Mouse (Mus musculus) bone marrow, adult 2 months (tissue): ENCODE data around the gene Slc29a2. TPM values are rescaled to one million over a fixed set of nuclear protein-coding genes. Genes with fewer than 3 reads are reported as not detected.

Experiments used
- H3K27ac ChIP-seq: fragments of 200-500 bp; 2 replicates; pipeline ENCODE4 v1.5.1; 2012; ENCODE audit warnings: low read depth, mild to moderate bottlenecking, control low read depth, inconsistent platforms, low read length; ENCODE audit not compliant: control insufficient read depth, poor library complexity, insufficient read depth
- H3K4me1 ChIP-seq: fragments of 200-500 bp; 2 replicates; pipeline ENCODE4 v1.6.1; 2011; ENCODE audit warnings: low read length; ENCODE audit not compliant: control insufficient read depth, insufficient read depth
- H3K4me3 ChIP-seq: fragments of 200-500 bp; replicated peaks from 2 replicates; pipeline ENCODE3; 2011; ENCODE audit warnings: mild to moderate bottlenecking, low read depth, low read length, control low read depth; ENCODE audit not compliant: control insufficient read depth
- CTCF ChIP-seq: fragments of 200-500 bp; IDR thresholded peaks from 2 replicates; pipeline ENCODE4 v1.5.1; 2011; ENCODE audit warnings: low read length, control low read depth; ENCODE audit not compliant: control insufficient read depth, insufficient read depth
- POLR2A ChIP-seq: fragments of 200-500 bp; IDR thresholded peaks from 2 replicates; pipeline ENCODE4 v1.6.1; 2011; ENCODE audit warnings: low read depth, mild to moderate bottlenecking, control low read depth, low read length, borderline replicate concordance; ENCODE audit not compliant: control insufficient read depth
- WGBS: fragments of 180-500 bp; shearing (Covaris S2); methylation state at CpG from one replicate; pipeline ENCODE4 v1.1.7; 2018; 5-methylcytosine and 5-hydroxymethylcytosine counted together
- polyA plus RNA-seq: library from polyadenylated mRNA; stranded (reverse); fragments of >200 nt; gene quantifications from 2 replicates; pipeline ENCODE4 v1.2.4, GENCODE M21; 2011; ENCODE audit warnings: low replicate concordance; ENCODE audit not compliant: missing spikeins, insufficient read depth, insufficient read length

Gene Slc29a2
- polyA plus RNA-seq = 1.3 and 1.7 TPM in 2 replicates

DNA sequence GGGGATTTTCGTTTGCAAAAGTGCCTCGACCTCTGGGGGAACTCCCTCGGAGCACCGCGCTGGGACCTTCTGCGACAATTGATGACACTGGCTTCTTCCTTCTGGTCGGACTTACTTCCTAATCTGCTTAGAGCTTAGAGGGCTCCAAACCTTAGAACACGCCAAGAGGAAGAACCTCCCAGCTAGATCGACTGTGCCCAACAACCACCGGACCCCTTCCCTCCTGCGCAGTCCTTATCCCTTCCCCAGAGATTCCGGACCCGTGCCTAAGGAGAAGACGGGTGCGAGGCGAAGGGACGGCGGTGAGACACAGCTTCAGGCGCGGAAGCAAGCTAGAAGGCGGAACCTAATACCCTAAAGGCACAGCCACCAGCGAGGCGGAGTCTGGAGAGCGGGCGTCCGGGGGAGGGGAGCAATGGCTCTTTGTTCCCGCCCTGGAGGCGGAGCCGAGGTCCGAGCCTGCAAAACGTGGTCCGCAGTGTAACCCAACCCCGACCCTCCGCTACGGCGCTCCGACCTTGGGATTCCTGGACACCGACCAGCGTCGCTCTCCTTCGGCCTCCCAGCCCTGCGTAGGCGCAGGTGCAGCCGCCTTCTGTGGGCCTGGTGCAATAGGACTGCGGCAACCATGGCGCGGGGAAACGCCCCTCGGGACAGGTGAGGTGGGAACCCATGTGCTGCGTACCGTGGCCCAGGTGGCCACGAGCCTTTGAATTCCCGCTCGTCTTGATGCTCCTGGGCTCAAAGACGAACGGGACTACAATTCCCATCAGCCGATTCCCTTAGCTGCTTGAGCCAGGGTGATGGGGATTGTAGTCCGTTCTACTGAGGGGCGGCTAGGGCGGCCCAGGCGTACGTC, at the start of gene Slc29a2:
Slc29a2 (plus strand) TSS at position 240 of the 859 bp plus-strand sequence.
- TF ChIP-seq CTCF = no peak
- peak; percentile 90 for TF ChIP-seq POLR2A
- Histone ChIP-seq H3K4me1 (no peaks in the 10 kb centered on the region; the same call in 1 of the 2 replicates), H3K4me3 (peak within 1 kb of the TSS; percentile 75), H3K27ac (peak within 1 kb of the TSS; percentile 81)
- under 1% methylated on average over 62 of the region's 62 CpGs for WGBS

DNA sequence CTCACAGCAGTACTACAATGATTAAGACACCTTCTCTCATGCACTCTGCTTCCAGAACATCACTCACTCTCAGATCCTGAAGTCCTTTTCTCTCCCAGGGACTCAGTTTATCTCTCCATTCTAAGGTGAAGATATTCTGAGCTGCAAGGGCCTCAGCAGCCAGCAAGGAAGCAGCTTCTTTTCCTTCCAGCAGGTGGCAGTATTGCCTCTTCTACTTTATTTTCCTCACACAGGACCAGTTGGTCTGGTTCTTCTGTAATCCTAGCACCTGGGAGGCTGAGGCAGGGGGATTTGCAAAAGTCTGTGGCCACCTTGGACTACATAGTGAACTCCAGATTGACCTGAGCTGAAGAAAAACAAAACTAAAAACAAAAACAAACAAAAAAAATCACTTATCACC, 41.9 kb upstream of the Slc29a2 start:
- Histone ChIP-seq H3K4me1 (no peaks in the 10 kb centered on the region), H3K27ac (no peak overlapping the region), H3K4me3 (no peak overlapping the region)
- TF ChIP-seq POLR2A = no peak
- TF ChIP-seq CTCF = peak; percentile 62

DNA sequence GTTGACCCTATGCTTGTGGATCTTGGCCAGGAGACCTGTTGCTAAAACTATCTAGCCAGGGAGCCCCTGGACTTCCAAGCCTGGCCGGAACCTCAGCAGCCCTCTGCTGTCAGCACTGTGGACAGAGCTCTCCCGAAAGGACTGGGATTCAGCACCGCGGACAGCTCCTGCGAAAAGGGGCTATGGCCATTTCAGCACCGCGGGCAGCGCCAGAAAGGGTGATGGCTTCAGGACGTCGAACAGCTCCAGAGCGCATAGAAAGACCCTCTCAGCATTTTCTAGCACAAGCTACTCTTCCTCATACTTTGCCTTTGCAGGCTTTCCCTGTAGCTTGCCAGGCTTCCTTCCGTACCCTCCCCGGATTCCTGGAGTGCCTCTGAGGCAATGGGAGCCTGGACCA, 34.6 kb upstream of the Slc29a2 start:
- Histone ChIP-seq H3K27ac (no peak overlapping the region), H3K4me1 (no peaks in the 10 kb centered on the region; the same call in 1 of the 2 replicates), H3K4me3 (no peak overlapping the region)
- TF ChIP-seq POLR2A (peak; percentile 34; the same call in 1 of the 2 replicates), CTCF (peak; percentile 32; the same call in 1 of the 2 replicates)
- 4% methylated on average over 13 of the region's 13 CpGs for WGBS

GRCm38 (mm10) chr19:4989434-4990255, 34.0 kb upstream of the Slc29a2 start:
- Histone ChIP-seq H3K4me1 (no peaks in the 10 kb centered on the region; the same call in 1 of the 2 replicates), H3K27ac (no peak overlapping the region), H3K4me3 (no peak overlapping the region)
- TF ChIP-seq POLR2A (no peak), CTCF (no peak)
- 21% methylated on average over 47 of the region's 47 CpGs for WGBS

GRCm38 (mm10) chr19:4990256-4990625, 33.4 kb upstream of the Slc29a2 start, which contains the start of gene Npas4:
Npas4 (minus strand) TSS chr19:4990316.
- 29% methylated on average over 4 of the region's 4 CpGs for WGBS
- TF ChIP-seq POLR2A (no peak), CTCF (no peak)
- no peak within 1 kb of the TSS for H3K4me3 ChIP-seq
- H3K4me1 ChIP-seq = no peaks in the 10 kb centered on the region; the same call in 1 of the 2 replicates
- H3K27ac ChIP-seq = no peak within 1 kb of the TSS

- no peak for TF ChIP-seq CTCF
- no peak for TF ChIP-seq POLR2A
- H3K4me1 ChIP-seq = no peaks in the 10 kb centered on the region; the same call in 1 of the 2 replicates
- H3K27ac ChIP-seq = no peak overlapping the region
- 4% methylated on average over 21 of the region's 22 CpGs for WGBS
- H3K4me3 ChIP-seq = no peak overlapping the region
Measured at GRCm38 (mm10) chr19:4990716-4991115, 32.9 kb upstream of the Slc29a2 start.

DNA sequence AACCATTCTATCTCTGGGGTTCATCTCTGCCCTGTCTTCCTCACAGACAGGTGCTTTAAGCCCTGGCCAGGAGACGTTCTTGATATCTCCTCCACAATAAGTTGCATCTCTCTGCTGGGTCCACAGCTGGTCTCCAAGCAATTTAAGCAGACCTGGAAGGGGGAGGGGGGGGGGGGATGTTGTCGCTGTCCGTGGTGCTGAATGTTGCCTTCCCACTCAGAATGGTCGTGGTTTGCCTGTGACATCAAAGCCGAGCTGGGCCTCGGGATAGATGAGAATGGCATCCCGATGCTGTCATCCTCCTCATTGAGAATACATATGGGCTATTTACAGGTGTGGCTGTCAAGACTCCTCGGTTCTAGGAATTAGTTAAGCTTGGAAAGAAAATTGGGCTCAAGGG, 31.3 kb upstream of the Slc29a2 start:
- Histone ChIP-seq H3K27ac (no peak overlapping the region), H3K4me1 (no peaks in the 10 kb centered on the region; the same call in 1 of the 2 replicates), H3K4me3 (no peak overlapping the region)
- WGBS = 10% methylated on average over 8 of the region's 8 CpGs
- no peak for TF ChIP-seq POLR2A
- no peak for TF ChIP-seq CTCF

GRCm38 (mm10) chr19:4992904-4993303, 30.8 kb upstream of the Slc29a2 start:
- H3K4me1 ChIP-seq = no peaks in the 10 kb centered on the region; the same call in 1 of the 2 replicates
- no peak for TF ChIP-seq POLR2A
- no peak for TF ChIP-seq CTCF
- no peak overlapping the region for H3K4me3 ChIP-seq
- under 1% methylated on average over 9 of the region's 9 CpGs for WGBS
- no peak overlapping the region for H3K27ac ChIP-seq

GRCm38 (mm10) chr19:4994043-4994442, 29.6 kb upstream of the Slc29a2 start:
- TF ChIP-seq CTCF = no peak
- TF ChIP-seq POLR2A = no peak
- H3K4me1 ChIP-seq = no peaks in the 10 kb centered on the region; the same call in 1 of the 2 replicates
- 39% methylated on average over 5 of the region's 5 CpGs for WGBS
- H3K4me3 ChIP-seq = no peak overlapping the region
- no peak overlapping the region for H3K27ac ChIP-seq
